Mouse (Mus musculus) hindbrain, embryonic 12.5 days (tissue): ENCODE measurements around the gene Stag1. TPM values are rescaled to one million over a fixed set of nuclear protein-coding genes. Genes with fewer than 3 reads are reported as not detected.

Source experiments
- ATAC-seq: fragments of 200-750 bp; cut with Nextera tagmentation; 2 replicates; pipeline ENCODE4 v1.8.0; 2017; ENCODE audit warnings: moderate TSS enrichment; ENCODE audit not compliant: low FRiP score
- H3K27ac ChIP-seq: fragments of 300-500 bp; sonication (generic); 2 replicates; pipeline ENCODE4 v1.5.1; 2016; ENCODE audit warnings: mild to moderate bottlenecking
- H3K27me3 ChIP-seq: fragments of 300-500 bp; sonication (generic); 2 replicates; pipeline ENCODE4 v1.6.1; 2016; ENCODE audit warnings: mild to moderate bottlenecking
- H3K36me3 ChIP-seq: fragments of 300-500 bp; sonication (generic); 2 replicates; pipeline ENCODE4 v1.6.1; 2016; ENCODE audit warnings: mild to moderate bottlenecking
- H3K4me1 ChIP-seq: fragments of 300-500 bp; sonication (generic); 2 replicates; pipeline ENCODE4 v1.6.1; 2016
- H3K4me2 ChIP-seq: fragments of 300-500 bp; sonication (generic); replicated peaks from 2 replicates; pipeline ENCODE4 v1.6.1; 2016; ENCODE audit warnings: mild to moderate bottlenecking
- H3K4me3 ChIP-seq: fragments of 300-500 bp; sonication (generic); 2 replicates; pipeline ENCODE4 v1.5.1; 2016; ENCODE audit warnings: mild to moderate bottlenecking
- H3K9ac ChIP-seq: fragments of 300-500 bp; sonication (generic); 2 replicates; pipeline ENCODE4 v1.6.1; 2016; ENCODE audit warnings: mild to moderate bottlenecking, moderate library complexity
- H3K9me3 ChIP-seq: fragments of 300-500 bp; sonication (generic); replicated peaks from 2 replicates; pipeline ENCODE4 v1.6.1; 2016; ENCODE audit warnings: mild to moderate bottlenecking
- WGBS: fragments of 180-500 bp; shearing (Covaris S2); methylation state at CpG from one replicate; pipeline ENCODE4 v1.1.7; 2016; 5-methylcytosine and 5-hydroxymethylcytosine counted together
- polyA plus RNA-seq: library from polyadenylated mRNA; unstranded; fragments of >200 nt; fragmentation: Nextera tagmentation; extraction: Ambion mirVana; gene quantifications from 2 replicates; pipeline ENCODE4 v1.2.1, GENCODE M21; 2016

Gene Stag1
- polyA plus RNA-seq, 1 experiment from 2014 or later = 58.1 TPM

DNA sequence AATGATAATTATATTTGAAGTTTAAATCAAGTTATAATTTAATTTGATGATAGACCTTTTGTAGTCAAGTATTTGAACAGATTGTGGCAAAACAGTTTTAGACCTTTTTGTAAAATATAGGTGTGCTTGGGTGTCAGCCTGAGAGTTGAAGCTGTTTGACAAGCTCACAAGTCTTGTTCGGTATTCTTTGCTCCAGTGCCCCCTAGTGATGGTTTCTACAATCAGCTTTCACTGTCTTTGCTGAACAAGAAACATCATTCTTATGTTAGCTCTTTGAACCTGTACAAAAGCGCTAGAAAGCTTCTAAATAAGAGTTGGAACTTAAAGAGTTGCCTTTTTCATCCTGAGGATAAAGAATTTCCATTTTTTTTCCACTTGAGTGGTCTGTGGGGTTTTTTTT is 319.5 kb downstream of the Stag1 start:
- Histone ChIP-seq H3K4me3 (no peak overlapping the region), H3K27ac (no peak overlapping the region), H3K4me2 (no peak overlapping the region), H3K27me3 (no peaks in the 10 kb centered on the region), H3K9ac (no peak overlapping the region), H3K4me1 (no peaks in the 10 kb centered on the region), H3K36me3 (no peaks in the 10 kb centered on the region), H3K9me3 (no peaks in the 10 kb centered on the region)
- 65% methylated on average over 2 of the region's 2 CpGs for WGBS
- no peak for ATAC-seq

DNA sequence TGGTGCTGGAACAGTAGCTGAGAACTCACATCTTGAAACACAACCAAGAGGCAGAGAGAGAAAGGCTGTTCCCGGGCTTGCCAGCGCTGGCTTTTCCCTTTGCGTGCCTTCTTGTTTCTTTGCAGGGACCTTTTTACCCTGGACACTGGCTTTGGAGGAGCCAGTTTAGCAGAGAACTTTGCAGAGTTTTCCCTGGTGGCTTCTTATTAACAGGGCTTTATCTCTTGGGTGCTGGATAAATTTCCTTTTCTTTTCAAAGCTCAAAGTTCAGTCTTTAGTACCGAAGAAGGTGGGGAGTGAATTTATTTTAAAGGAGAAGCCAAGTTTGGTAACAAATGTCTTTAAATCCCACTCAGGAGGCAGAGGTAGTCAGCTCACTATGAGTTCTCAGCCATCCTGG is 329.0 kb downstream of the Stag1 start:
- no peaks in the 10 kb centered on the region for H3K4me1 ChIP-seq
- 96% methylated on average over 4 of the region's 4 CpGs for WGBS
- ATAC-seq = no peak

GRCm38 (mm10) chr9:100942042-100942441 is 344.4 kb downstream of the Stag1 start:
- 0 out of 2 replicates have a peak, but pooled peaks cover 4% of the 10 kb centered on the region for H3K4me1 ChIP-seq
- H3K4me3 ChIP-seq = no peak overlapping the region
- H3K4me2 ChIP-seq = no peak overlapping the region
- no peak for ATAC-seq
- H3K27me3 ChIP-seq = no peaks in the 10 kb centered on the region
- 0 out of 2 replicates have a peak, but pooled peaks cover under 1% of the 10 kb centered on the region for H3K36me3 ChIP-seq
- no peak overlapping the region for H3K9ac ChIP-seq
- no peak overlapping the region for H3K27ac ChIP-seq
- H3K9me3 ChIP-seq = no peaks in the 10 kb centered on the region
- WGBS = 47% methylated on average over 2 of the region's 2 CpGs

More for the DNA sequence above, 329.0 kb downstream of the Stag1 start:
- Histone ChIP-seq H3K27ac (no peak overlapping the region), H3K36me3 (peaks cover 12% of the 10 kb centered on the region), H3K9me3 (no peaks in the 10 kb centered on the region), H3K27me3 (no peaks in the 10 kb centered on the region), H3K4me3 (no peak overlapping the region), H3K9ac (no peak overlapping the region), H3K4me2 (no peak overlapping the region)

GRCm38 (mm10) chr9:100944677-100945365 is 347.2 kb downstream of the Stag1 start:
- no peak overlapping the region for H3K4me2 ChIP-seq
- no peak overlapping the region for H3K4me3 ChIP-seq
- H3K27ac ChIP-seq = no peak overlapping the region
- no peak for ATAC-seq
- peaks cover 4% of the 10 kb centered on the region; the same call in 1 of the 2 replicates for H3K36me3 ChIP-seq
- H3K4me1 ChIP-seq = 0 out of 2 replicates have a peak, but pooled peaks cover 4% of the 10 kb centered on the region
- no peaks in the 10 kb centered on the region for H3K27me3 ChIP-seq
- H3K9ac ChIP-seq = no peak overlapping the region
- H3K9me3 ChIP-seq = no peaks in the 10 kb centered on the region
- 95% methylated on average over 5 of the region's 5 CpGs for WGBS

- no peak for ATAC-seq
- H3K27me3 ChIP-seq = no peaks in the 10 kb centered on the region
- H3K9me3 ChIP-seq = no peaks in the 10 kb centered on the region
- H3K27ac ChIP-seq = no peak overlapping the region
- no peak overlapping the region for H3K9ac ChIP-seq
- 65% methylated on average over 4 of the region's 4 CpGs for whole genome bisulfite sequencing
- peaks cover 23% of the 10 kb centered on the region for H3K36me3 ChIP-seq
- H3K4me3 ChIP-seq = no peak overlapping the region
- no peaks in the 10 kb centered on the region for H3K4me1 ChIP-seq
- H3K4me2 ChIP-seq = no peak overlapping the region
Observed at GRCm38 (mm10) chr9:100951481-100951880, 353.9 kb downstream of the Stag1 start.

DNA sequence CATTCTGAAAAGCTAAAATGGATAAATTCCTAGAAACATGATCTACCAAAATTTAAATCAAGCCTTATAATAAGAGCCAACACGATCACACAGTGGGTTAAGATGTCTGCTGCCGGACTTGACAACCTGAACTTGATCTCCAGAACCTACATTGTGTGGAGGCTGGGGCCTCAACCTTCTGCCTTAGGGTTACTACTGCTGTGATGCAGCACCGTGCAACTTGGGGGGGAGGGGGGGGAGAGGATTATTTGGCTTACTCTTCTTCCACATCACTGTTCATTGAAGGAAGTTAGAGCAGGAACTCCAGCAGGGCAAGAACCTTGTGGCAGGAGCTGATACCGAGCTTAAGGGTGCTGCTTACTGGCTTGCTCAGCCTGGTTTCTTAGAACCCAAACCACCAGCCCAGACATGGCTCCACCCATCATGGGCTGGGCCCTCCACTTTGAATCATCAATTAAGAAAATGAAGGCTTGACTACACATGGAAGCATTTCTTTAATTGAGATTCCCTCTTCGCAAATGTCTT is 365.4 kb downstream of the Stag1 start:
- Histone ChIP-seq H3K9me3 (no peaks in the 10 kb centered on the region), H3K9ac (no peak overlapping the region), H3K36me3 (peaks cover 5% of the 10 kb centered on the region; the same call in 1 of the 2 replicates), H3K27ac (no peak overlapping the region), H3K27me3 (no peaks in the 10 kb centered on the region), H3K4me2 (no peak overlapping the region), H3K4me1 (peaks cover 9% of the 10 kb centered on the region), H3K4me3 (no peak overlapping the region)
- WGBS = 69% methylated on average over 5 of the region's 5 CpGs
- peak; percentile 32; the same call in 1 of the 2 replicates for ATAC-seq

- no peak overlapping the region for H3K9ac ChIP-seq
- H3K9me3 ChIP-seq = no peaks in the 10 kb centered on the region
- no peak overlapping the region for H3K4me3 ChIP-seq
- peaks cover 3% of the 10 kb centered on the region; the same call in 1 of the 2 replicates for H3K36me3 ChIP-seq
- no peak overlapping the region for H3K4me2 ChIP-seq
- no peaks in the 10 kb centered on the region for H3K27me3 ChIP-seq
- no peak overlapping the region for H3K27ac ChIP-seq
- peak; percentile 68 for ATAC-seq
- peaks cover 9% of the 10 kb centered on the region for H3K4me1 ChIP-seq
- 56% methylated on average over 1 of the region's 1 CpGs for WGBS
Observed at GRCm38 (mm10) chr9:100963428-100963912, 365.9 kb downstream of the Stag1 start.

GRCm38 (mm10) chr9:100964106-100964505 is 366.5 kb downstream of the Stag1 start:
- Histone ChIP-seq H3K4me3 (no peak overlapping the region), H3K9ac (no peak overlapping the region), H3K9me3 (no peaks in the 10 kb centered on the region), H3K27ac (no peak overlapping the region), H3K27me3 (no peaks in the 10 kb centered on the region), H3K4me1 (peaks cover 9% of the 10 kb centered on the region), H3K4me2 (no peak overlapping the region), H3K36me3 (0 out of 2 replicates have a peak, but pooled peaks cover 3% of the 10 kb centered on the region)
- ATAC-seq = no peak
- 78% methylated on average over 4 of the region's 4 CpGs for WGBS

GRCm38 (mm10) chr9:100969461-100969860 is 371.9 kb downstream of the Stag1 start:
- Histone ChIP-seq H3K9ac (no peak overlapping the region), H3K27ac (no peak overlapping the region), H3K4me2 (no peak overlapping the region), H3K9me3 (no peaks in the 10 kb centered on the region), H3K4me3 (no peak overlapping the region), H3K4me1 (no peaks in the 10 kb centered on the region), H3K36me3 (no peaks in the 10 kb centered on the region), H3K27me3 (no peaks in the 10 kb centered on the region)
- 83% methylated on average over 2 of the region's 2 CpGs for whole genome bisulfite sequencing
- no peak for ATAC-seq

DNA sequence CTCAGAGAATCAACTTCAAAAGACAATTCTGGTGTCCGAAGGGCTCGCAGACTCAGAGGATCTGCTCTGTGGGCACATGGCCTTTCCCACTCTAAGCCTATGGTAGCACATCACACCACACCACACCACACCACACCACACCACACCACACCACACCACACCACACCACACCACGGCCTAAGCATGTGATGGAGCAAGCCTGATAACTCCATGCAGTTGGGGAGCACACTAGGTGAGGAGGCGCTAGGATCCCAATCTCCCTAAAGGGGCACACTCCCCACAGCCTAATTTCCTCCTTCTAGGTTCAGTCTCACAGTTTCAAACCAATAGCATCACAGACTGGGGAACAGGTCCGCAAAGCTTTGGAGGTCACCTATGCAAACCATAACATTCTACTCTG is 381.1 kb downstream of the Stag1 start:
- Histone ChIP-seq H3K27ac (no peak overlapping the region), H3K9ac (no peak overlapping the region), H3K4me3 (no peak overlapping the region), H3K4me1 (no peaks in the 10 kb centered on the region), H3K27me3 (no peaks in the 10 kb centered on the region), H3K36me3 (peaks cover 5% of the 10 kb centered on the region), H3K9me3 (no peaks in the 10 kb centered on the region), H3K4me2 (no peak overlapping the region)
- ATAC-seq = no peak
- WGBS = 93% methylated on average over 5 of the region's 5 CpGs

DNA sequence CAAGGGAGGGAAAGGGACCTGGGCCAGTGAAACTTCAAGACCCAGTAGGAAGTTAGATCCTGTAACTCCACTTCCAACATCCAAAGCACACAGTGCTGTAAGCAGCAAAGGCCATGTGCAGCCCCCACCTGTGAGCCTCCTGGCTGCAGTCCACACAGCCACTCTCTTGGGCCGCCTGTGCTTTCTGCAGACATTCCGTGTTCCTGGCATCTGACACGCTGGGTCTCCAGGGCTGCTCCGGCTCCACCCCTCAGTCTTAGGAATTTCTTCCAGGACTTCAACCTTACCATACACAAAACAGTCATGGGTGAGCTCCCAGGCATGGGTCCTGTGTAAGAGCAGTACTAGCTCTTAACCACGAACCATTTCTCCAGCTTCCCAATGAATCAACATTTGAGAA is 381.7 kb downstream of the Stag1 start:
- ATAC-seq = no peak

GRCm38 (mm10) chr9:100982786-100983185 is 385.2 kb downstream of the Stag1 start:
- ATAC-seq = no peak
- Histone ChIP-seq H3K27me3 (no peaks in the 10 kb centered on the region), H3K4me2 (no peak overlapping the region), H3K27ac (no peak overlapping the region), H3K4me3 (no peak overlapping the region), H3K9me3 (no peaks in the 10 kb centered on the region), H3K36me3 (peaks cover 25% of the 10 kb centered on the region), H3K4me1 (no peaks in the 10 kb centered on the region), H3K9ac (no peak overlapping the region)
- 92% methylated on average over 7 of the region's 7 CpGs for WGBS

More for the DNA sequence above, 381.7 kb downstream of the Stag1 start:
- Histone ChIP-seq H3K4me2 (no peak overlapping the region), H3K4me3 (no peak overlapping the region), H3K36me3 (peaks cover 7% of the 10 kb centered on the region), H3K9me3 (no peaks in the 10 kb centered on the region), H3K27me3 (no peaks in the 10 kb centered on the region), H3K9ac (no peak overlapping the region), H3K4me1 (no peaks in the 10 kb centered on the region), H3K27ac (no peak overlapping the region)
- 70% methylated on average over 5 of the region's 5 CpGs for WGBS
